8 mouse cellular contexts compared by ENCODE assay signal in genomic region chr2:22620978-22621827, GRCm38 (mm10). TPM values are rescaled to one million over a fixed set of nuclear protein-coding genes. Genes with fewer than 3 reads are reported as not detected.
DNase-seq lines count a peak whose midpoint lies in the region; ATAC-seq and TF ChIP-seq lines count a peak whose summit lies in the region.

No protein-coding gene starts in this region.

- H3K4me2 ChIP-seq in kidney, embryonic 16.5 days (replicated peaks; ENCODE audit: low read depth, low read length) = peak overlapping the region; percentile 62; the same call in 1 of the 2 replicates
- H3K4me2 ChIP-seq in kidney, embryonic 14.5 days (replicated peaks; ENCODE audit: low read depth, low read length) = no peak overlapping the region
- H3K4me2 ChIP-seq in forebrain, embryonic 14.5 days (ENCODE audit: low read length) = peak overlapping the region; percentile 78
- peak overlapping the region; percentile 85 for H3K4me2 ChIP-seq in midbrain, embryonic 15.5 days

- H3K36me3 ChIP-seq in kidney, embryonic 16.5 days (ENCODE audit: insufficient read depth, low read length) = no peaks in the 10 kb centered on the region
- H3K36me3 ChIP-seq in kidney, embryonic 14.5 days (ENCODE audit: control insufficient read depth, insufficient read depth, low read length) = no peaks in the 10 kb centered on the region
- no peaks in the 10 kb centered on the region for H3K36me3 ChIP-seq in forebrain, embryonic 14.5 days (ENCODE audit: control insufficient read depth, insufficient read depth, low read length)
- no peaks in the 10 kb centered on the region for H3K36me3 ChIP-seq in midbrain, embryonic 15.5 days (replicated peaks)

- H3K27me3 ChIP-seq in kidney, embryonic 16.5 days (ENCODE audit: insufficient read depth, low read length) = peaks cover 86% of the 10 kb centered on the region
- H3K27me3 ChIP-seq in kidney, embryonic 14.5 days (ENCODE audit: control insufficient read depth, insufficient read depth, low read length) = peaks cover 85% of the 10 kb centered on the region
- H3K27me3 ChIP-seq in forebrain, embryonic 14.5 days (replicated peaks; ENCODE audit: control insufficient read depth, insufficient read depth, low read length) = peaks cover 40% of the 10 kb centered on the region
- peaks cover 43% of the 10 kb centered on the region for H3K27me3 ChIP-seq in midbrain, embryonic 15.5 days (replicated peaks)

- TF ChIP-seq POLR2A in brain, embryonic 14.5 days (IDR thresholded peaks at IDR 0.05; ENCODE audit: borderline replicate concordance, extremely low read depth, insufficient read depth, insufficient read length, poor library complexity, severe bottlenecking) = no peak

- H3K4me3 ChIP-seq in kidney, embryonic 16.5 days (ENCODE audit: low read length) = peak overlapping the region; percentile 41; the same call in 1 of the 2 replicates
- H3K4me3 ChIP-seq in kidney, embryonic 14.5 days (ENCODE audit: low read length) = no peak overlapping the region
- H3K4me3 ChIP-seq in forebrain, embryonic 14.5 days (ENCODE audit: low read depth, low read length) = peak overlapping the region; percentile 51
- H3K4me3 ChIP-seq in midbrain, embryonic 15.5 days = peak overlapping the region; percentile 54

- DNase-seq in brain, embryonic 14.5 days (ENCODE audit: low read depth) = peak; percentile 56
- DNase-seq in forebrain, embryonic 14.5 days (ENCODE audit: low spot score) = peak; percentile 51
- no peak for DNase-seq in cerebellum, adult 9-11 months
- no peak for DNase-seq in gastrocnemius, postnatal 10 days
- no peak for DNase-seq in cerebellum, postnatal 25 days

- no peaks in the 10 kb centered on the region for H3K9me3 ChIP-seq in kidney, embryonic 16.5 days (ENCODE audit: low read length)
- H3K9me3 ChIP-seq in kidney, embryonic 14.5 days (ENCODE audit: control insufficient read depth, low read length) = no peaks in the 10 kb centered on the region
- H3K9me3 ChIP-seq in forebrain, embryonic 14.5 days (replicated peaks; ENCODE audit: control insufficient read depth, low read length) = no peaks in the 10 kb centered on the region
- no peaks in the 10 kb centered on the region for H3K9me3 ChIP-seq in midbrain, embryonic 15.5 days

- WGBS in kidney, embryonic 16.5 days = 2% methylated on average over 20 of the region's 20 CpGs
- 3% methylated on average over 20 of the region's 20 CpGs for WGBS in kidney, embryonic 14.5 days
- 4% methylated on average over 20 of the region's 20 CpGs for WGBS in forebrain, embryonic 14.5 days
- 4% methylated on average over 20 of the region's 20 CpGs for WGBS in midbrain, embryonic 15.5 days

- H3K27ac ChIP-seq in kidney, embryonic 16.5 days (ENCODE audit: low read length) = no peak overlapping the region
- H3K27ac ChIP-seq in kidney, embryonic 14.5 days (ENCODE audit: low read depth, low read length) = no peak overlapping the region
- peak overlapping the region; percentile 98 for H3K27ac ChIP-seq in forebrain, embryonic 14.5 days (ENCODE audit: low read depth, low read length)
- H3K27ac ChIP-seq in midbrain, embryonic 15.5 days = peak overlapping the region; percentile 91

- no peak for ATAC-seq in kidney, embryonic 16.5 days (ENCODE audit: low FRiP score, low TSS enrichment)
- no peak for ATAC-seq in kidney, embryonic 14.5 days (ENCODE audit: low FRiP score, low TSS enrichment)
- peak; percentile 45 for ATAC-seq in forebrain, embryonic 14.5 days
- no peak; the same call in 1 of the 2 replicates for ATAC-seq in midbrain, embryonic 15.5 days (replicated peaks)

- peaks cover 17% of the 10 kb centered on the region for H3K4me1 ChIP-seq in kidney, embryonic 16.5 days (ENCODE audit: insufficient read depth, low read length)
- H3K4me1 ChIP-seq in kidney, embryonic 14.5 days (ENCODE audit: control insufficient read depth, insufficient read depth, low read length) = peaks cover 14% of the 10 kb centered on the region; the same call in 1 of the 2 replicates
- H3K4me1 ChIP-seq in forebrain, embryonic 14.5 days (ENCODE audit: control insufficient read depth, insufficient read depth, low read length) = peaks cover 19% of the 10 kb centered on the region; the same call in 1 of the 2 replicates
- peaks cover 40% of the 10 kb centered on the region for H3K4me1 ChIP-seq in midbrain, embryonic 15.5 days

- no peak for TF ChIP-seq CTCF in brain, embryonic 14.5 days (IDR thresholded peaks at IDR 0.05; ENCODE audit: borderline replicate concordance, extremely low read depth, insufficient read depth, insufficient read length)

- H3K9ac ChIP-seq in kidney, embryonic 16.5 days (replicated peaks; ENCODE audit: low read length) = no peak overlapping the region
- H3K9ac ChIP-seq in kidney, embryonic 14.5 days (ENCODE audit: low read depth, low read length) = no peak overlapping the region
- H3K9ac ChIP-seq in forebrain, embryonic 14.5 days (ENCODE audit: low read length) = peak overlapping the region; percentile 89
- H3K9ac ChIP-seq in midbrain, embryonic 15.5 days = peak overlapping the region; percentile 63

RNA-seq across cellular contexts. Expression of gene Gad2, which starts 0.8 kb away (rescaled TPM):
- polyA plus RNA-seq in kidney, embryonic 16.5 days (2015; fragmentation: Nextera tagmentation; extraction: Ambion mirVana) = not detected in 2 replicates
- not detected in 2 replicates for polyA plus RNA-seq in kidney, embryonic 14.5 days (2014; fragmentation: Nextera tagmentation; extraction: Ambion mirVana)
- polyA plus RNA-seq in brain, embryonic 14.5 days (2012; rRNA removed) = 40.0 and 49.5 TPM in 2 replicates
- 38.7 and 43.1 TPM in 2 replicates for polyA plus RNA-seq in forebrain, embryonic 14.5 days (2014; fragmentation: Nextera tagmentation; extraction: Ambion mirVana)
- 62.8 and 72.5 TPM in 2 replicates for polyA plus RNA-seq in midbrain, embryonic 15.5 days (2015; fragmentation: Nextera tagmentation; extraction: Ambion mirVana)
- total RNA-seq in gastrocnemius, postnatal 10 days (2021) = under 1 TPM; 0.07 to 0.18 TPM

Comparison
In these comparisons a context has a peak if more than half of its experiments do, and no peak if none do; other contexts are left out.
1. H3K27ac ChIP-seq: peak in forebrain, embryonic 14.5 days (single experiment) and midbrain, embryonic 15.5 days (single experiment); none in kidney, embryonic 16.5 days (single experiment) and kidney, embryonic 14.5 days (single experiment).
2. H3K9ac ChIP-seq: peak in forebrain, embryonic 14.5 days (single experiment) and midbrain, embryonic 15.5 days (single experiment); none in kidney, embryonic 16.5 days (single experiment) and kidney, embryonic 14.5 days (single experiment).
3. DNase-seq: peak in brain, embryonic 14.5 days (single experiment) and forebrain, embryonic 14.5 days (single experiment); none in cerebellum, adult 9-11 months (single experiment), gastrocnemius, postnatal 10 days (single experiment) and cerebellum, postnatal 25 days (0 of 2).
4. RNA of gene Gad2, which starts 0.8 kb away (polyA plus RNA-seq): 62.8 to 72.5 TPM in midbrain, embryonic 15.5 days, 40.0 to 49.5 TPM in brain, embryonic 14.5 days and 38.7 to 43.1 TPM in forebrain, embryonic 14.5 days; not detected in kidney, embryonic 16.5 days and not detected in kidney, embryonic 14.5 days; every median in the first group is over 10 times any median in the second.